Mouse (Mus musculus) adrenal gland, postnatal 36 days (tissue): ENCODE measurements at regions not wholly inside any gene's neighbourhood (a gene's known extent, or its start where the extent isn't known, plus 50 kb on each side); places are given as distances from the start of the nearest gene placed in this dataset. TPM values are rescaled to one million over a fixed set of nuclear protein-coding genes. Genes with fewer than 3 reads are reported as not detected.

Experiments used
- DNase-seq, 2 experiments: peaks; one replicate each; pipeline ENCODE4 v3.0.0; 2021; ENCODE audit warnings: mixed read lengths in 1 of 2
- microRNA-seq: library from miRNA; unstranded; fragments of <30 nt; microRNA quantifications from one replicate; pipeline ENCODE4 v1.2.0, GENCODE M21; 2021

DNA sequence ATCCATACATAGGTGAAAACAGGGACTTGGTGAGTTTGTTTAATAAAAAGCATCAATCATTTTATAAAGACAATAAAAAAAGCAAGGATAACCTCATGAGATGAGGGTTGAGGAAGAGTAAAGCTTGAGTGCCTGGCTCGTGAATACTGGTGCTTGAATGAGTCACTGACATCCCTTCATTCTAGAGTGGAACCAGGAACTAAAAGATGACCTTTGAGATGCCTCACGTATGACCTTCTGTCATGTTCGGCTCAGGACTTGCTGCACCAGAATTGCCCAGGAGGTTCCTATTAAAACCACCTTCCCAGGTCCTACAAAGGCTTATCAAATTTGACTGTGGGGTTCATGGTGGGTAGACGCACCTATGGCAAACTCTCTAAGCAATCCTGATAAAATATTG, 61.5 kb upstream of the Elac2 start:
- DNase-seq = no peak

DNA sequence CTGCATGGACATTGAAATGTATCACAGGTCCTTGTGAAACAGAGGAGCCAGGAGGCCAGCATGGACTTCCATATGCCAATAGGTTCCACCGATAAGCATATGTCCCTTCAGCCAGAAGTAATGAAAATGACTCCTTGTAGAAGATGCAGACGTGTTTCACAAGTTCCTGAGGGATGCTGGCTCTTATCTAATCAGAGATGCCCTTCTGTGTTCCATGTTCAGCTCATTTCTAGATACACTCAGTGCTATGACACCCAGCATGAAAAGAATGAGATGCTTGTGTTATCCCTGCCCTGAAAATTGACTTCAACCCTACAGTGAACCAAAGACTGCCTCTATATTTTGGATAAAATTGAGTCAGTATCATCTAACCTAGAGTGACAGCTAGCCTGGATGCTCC, 53.8 kb upstream of the Elac2 start:
- DNase-seq = no peak

DNA sequence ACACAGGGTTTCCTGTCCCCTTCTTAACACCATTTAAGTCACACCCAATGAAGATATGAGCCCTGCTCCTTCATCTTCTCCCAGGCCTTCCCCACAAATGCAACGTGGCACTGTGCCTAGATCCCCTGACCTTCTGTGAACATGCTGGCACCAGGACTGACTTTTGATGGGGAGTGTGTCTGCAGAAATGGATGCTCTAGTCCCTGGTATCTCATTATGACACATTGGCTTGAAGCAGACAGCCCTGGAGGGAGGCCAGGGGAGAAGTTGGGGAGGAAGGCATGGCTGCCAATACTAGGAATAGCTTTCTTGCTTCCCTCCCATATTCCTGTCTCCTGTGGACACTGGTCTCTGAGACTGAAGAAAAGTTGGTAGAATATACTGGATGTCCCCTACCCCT, 52.9 kb upstream of the Elac2 start:
- DNase-seq = no peak

Small RNA genes lying in the stretch of these regions (microRNA-seq; reads per million reads assigned to microRNA genes)
- not detected for gene Gm24275
